Mouse (Mus musculus) hindbrain, embryonic 14.5 days (tissue): Measurements from ENCODE around the gene Gm30302. TPM values are rescaled to one million over a fixed set of nuclear protein-coding genes. Genes with fewer than 3 reads are reported as not detected.
"Not testable (repeated sequence)": the region's sequence is repeated elsewhere in the genome, so short reads cannot be mapped to it uniquely, and the experiment has no call there.

ENCODE experiments used
- ATAC-seq: fragments of 200-750 bp; cut with Nextera tagmentation; 2 replicates; pipeline ENCODE4 v1.8.0; 2017; ENCODE audit warnings: moderate number of reproducible peaks, mild to moderate bottlenecking, moderate TSS enrichment, moderate library complexity; ENCODE audit not compliant: low FRiP score
- DNase-seq: peaks from one replicate; pipeline ENCODE4 v3.0.0-alpha.2; 2015; ENCODE audit warnings: low spot score
- H3K27ac ChIP-seq: fragments of 300-500 bp; sonication (generic); 2 replicates; pipeline ENCODE4 v1.5.1; 2014; ENCODE audit warnings: mild to moderate bottlenecking, moderate library complexity
- H3K27me3 ChIP-seq: fragments of 300-500 bp; sonication (generic); 2 replicates; pipeline ENCODE4 v1.6.1; 2014; ENCODE audit warnings: mild to moderate bottlenecking, low read length, mixed read lengths; ENCODE audit not compliant: control insufficient read depth, insufficient read depth
- H3K36me3 ChIP-seq: fragments of 300-500 bp; sonication (generic); replicated peaks from 2 replicates; pipeline ENCODE4 v1.6.1; 2014; ENCODE audit not compliant: control insufficient read depth, insufficient read depth
- H3K4me1 ChIP-seq: fragments of 300-500 bp; sonication (generic); replicated peaks from 2 replicates; pipeline ENCODE4 v1.6.1; 2014; ENCODE audit warnings: antibody characterized with exemption, low read length, mixed read lengths; ENCODE audit not compliant: control insufficient read depth, insufficient read depth
- H3K4me2 ChIP-seq: fragments of 300-500 bp; sonication (generic); replicated peaks from 2 replicates; pipeline ENCODE4 v1.6.1; 2014; ENCODE audit warnings: mild to moderate bottlenecking, moderate library complexity
- H3K4me3 ChIP-seq: fragments of 300-500 bp; sonication (generic); replicated peaks from 2 replicates; pipeline ENCODE4 v1.5.1; 2014; ENCODE audit warnings: mild to moderate bottlenecking, low read length
- H3K9ac ChIP-seq: fragments of 300-500 bp; sonication (generic); 2 replicates; pipeline ENCODE4 v1.6.1; 2014
- H3K9me3 ChIP-seq: fragments of 300-500 bp; sonication (generic); 2 replicates; pipeline ENCODE4 v1.6.1; 2016; ENCODE audit warnings: low read length; ENCODE audit not compliant: control insufficient read depth
- WGBS: fragments of 180-500 bp; shearing (Covaris S2); extraction: QIAGEN DNeasy Blood & Tissue Kit; methylation state at CpG from one replicate; pipeline ENCODE4 v1.1.7; 2014; 5-methylcytosine and 5-hydroxymethylcytosine counted together
- polyA plus RNA-seq: library from polyadenylated mRNA; unstranded; fragments of >200 nt; fragmentation: Nextera tagmentation; extraction: Ambion mirVana; gene quantifications from 2 replicates; pipeline ENCODE4 v1.2.1, GENCODE M21; 2014

The Gm30302 gene
- polyA plus RNA-seq, 1 experiment from 2014 or later: 0.15 TPM

DNA sequence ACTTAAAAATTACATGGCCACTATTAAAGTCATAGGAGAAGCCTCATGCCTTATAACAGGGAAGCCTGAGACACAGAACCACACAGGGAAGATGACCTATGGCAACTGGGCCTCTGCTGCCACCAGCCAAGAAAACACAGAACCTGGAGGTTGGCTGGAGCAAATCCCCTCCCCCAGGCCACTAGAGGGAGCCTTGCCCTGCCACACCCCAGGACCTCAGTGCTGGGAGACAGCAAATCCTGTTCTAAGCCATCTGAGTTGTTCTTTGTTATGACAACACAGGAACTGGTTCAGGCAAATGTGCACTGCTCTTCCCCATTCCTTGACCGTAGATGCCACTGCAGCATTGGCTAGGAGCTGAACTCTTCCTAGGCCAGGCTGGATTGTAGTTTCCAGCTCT lies 8.3 kb upstream of the Gm30302 start:
- ATAC-seq (no peak), DNase-seq (no peak)
- Histone ChIP-seq H3K9ac (no peak overlapping the region), H3K36me3 (no peaks in the 10 kb centered on the region), H3K4me2 (no peak overlapping the region), H3K9me3 (no peaks in the 10 kb centered on the region), H3K27me3 (no peaks in the 10 kb centered on the region), H3K4me1 (no peaks in the 10 kb centered on the region), H3K27ac (no peak overlapping the region), H3K4me3 (no peak overlapping the region)
- WGBS: 91% methylated on average over 1 of the region's 1 CpGs

- 74% methylated on average over 5 of the region's 5 CpGs for WGBS
Observed at GRCm38 (mm10) chr13:49788563-49789393, 10.0 kb downstream of the Gm30302 start.

GRCm38 (mm10) chr13:49783899-49784298 lies 14.9 kb downstream of the Gm30302 start:
- Histone ChIP-seq H3K4me2 (no peak overlapping the region), H3K36me3 (no peaks in the 10 kb centered on the region), H3K27me3 (no peaks in the 10 kb centered on the region), H3K9me3 (no peaks in the 10 kb centered on the region), H3K4me1 (no peaks in the 10 kb centered on the region), H3K9ac (no peak overlapping the region), H3K27ac (no peak overlapping the region), H3K4me3 (no peak overlapping the region)
- DNase-seq (no peak), ATAC-seq (no peak)
- 82% methylated on average over 3 of the region's 3 CpGs for WGBS

More at GRCm38 (mm10) chr13:49788563-49789393, 10.0 kb downstream of the Gm30302 start:
- DNase-seq: no peak
- Histone ChIP-seq H3K36me3 (no peaks in the 10 kb centered on the region), H3K9me3 (no peaks in the 10 kb centered on the region), H3K9ac (no peak overlapping the region), H3K4me2 (no peak overlapping the region), H3K4me1 (no peaks in the 10 kb centered on the region), H3K27me3 (no peaks in the 10 kb centered on the region), H3K27ac (no peak overlapping the region), H3K4me3 (no peak overlapping the region)
- ATAC-seq: no peak

- ATAC-seq, H3K27ac ChIP-seq, DNase-seq, H3K27me3 ChIP-seq, H3K36me3 ChIP-seq, H3K9me3 ChIP-seq, H3K4me1 ChIP-seq, H3K4me3 ChIP-seq, H3K9ac ChIP-seq, H3K4me2 ChIP-seq: not testable (repeated sequence)
Observed at GRCm38 (mm10) chr13:49771536-49771935, 27.3 kb downstream of the Gm30302 start.

GRCm38 (mm10) chr13:49769111-49769510 lies 29.7 kb downstream of the Gm30302 start:
- no peak overlapping the region for H3K27ac ChIP-seq
- H3K4me1 ChIP-seq: no peaks in the 10 kb centered on the region
- 82% methylated on average over 16 of the region's 16 CpGs for WGBS
- no peak overlapping the region for H3K9ac ChIP-seq
- DNase-seq (no peak), ATAC-seq (no peak)
- no peaks in the 10 kb centered on the region for H3K9me3 ChIP-seq
- H3K4me2 ChIP-seq: no peak overlapping the region
- H3K36me3 ChIP-seq: no peaks in the 10 kb centered on the region
- no peak overlapping the region for H3K4me3 ChIP-seq
- no peaks in the 10 kb centered on the region for H3K27me3 ChIP-seq

DNA sequence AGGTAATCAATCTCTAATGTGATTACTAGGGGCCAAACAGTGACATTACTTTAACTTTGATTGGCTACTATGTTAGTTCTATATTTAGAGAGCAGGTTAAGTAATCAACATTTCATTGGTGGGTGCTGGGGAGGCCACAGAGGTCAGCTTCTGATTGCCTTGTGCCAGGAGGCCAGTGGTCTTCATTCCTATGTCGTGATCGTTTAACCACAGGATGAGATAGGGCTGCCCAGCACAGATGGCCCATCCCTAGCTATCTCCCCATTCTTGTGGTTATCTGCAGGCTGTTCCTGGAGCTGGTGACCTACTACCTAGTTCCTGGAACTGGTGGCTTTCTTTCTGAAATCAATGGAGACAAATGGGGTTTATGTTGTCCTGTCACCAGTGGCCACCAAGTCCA lies 30.8 kb downstream of the Gm30302 start:
- Histone ChIP-seq H3K4me1 (no peaks in the 10 kb centered on the region), H3K36me3 (no peaks in the 10 kb centered on the region), H3K27ac (no peak overlapping the region), H3K9me3 (no peaks in the 10 kb centered on the region), H3K4me2 (no peak overlapping the region), H3K9ac (no peak overlapping the region), H3K27me3 (no peaks in the 10 kb centered on the region), H3K4me3 (no peak overlapping the region)
- WGBS: 87% methylated on average over 2 of the region's 2 CpGs
- DNase-seq (no peak), ATAC-seq (no peak)

- Histone ChIP-seq H3K4me2 (no peak overlapping the region), H3K27me3 (no peaks in the 10 kb centered on the region), H3K9me3 (no peaks in the 10 kb centered on the region), H3K36me3 (no peaks in the 10 kb centered on the region), H3K4me3 (no peak overlapping the region), H3K27ac (no peak overlapping the region), H3K4me1 (no peaks in the 10 kb centered on the region), H3K9ac (no peak overlapping the region)
- DNase-seq (no peak), ATAC-seq (no peak; the same call in 1 of the 2 replicates)
- WGBS: 53% methylated on average over 9 of the region's 9 CpGs
Observed at GRCm38 (mm10) chr13:49766269-49766668, 32.5 kb downstream of the Gm30302 start.

- DNase-seq: no peak
- Histone ChIP-seq H3K27me3 (no peaks in the 10 kb centered on the region), H3K4me1 (no peaks in the 10 kb centered on the region), H3K36me3 (no peaks in the 10 kb centered on the region), H3K9ac (no peak overlapping the region), H3K9me3 (no peaks in the 10 kb centered on the region), H3K27ac (no peak overlapping the region), H3K4me3 (no peak overlapping the region), H3K4me2 (no peak overlapping the region)
- 70% methylated on average over 8 of the region's 8 CpGs for WGBS
- ATAC-seq: no peak
Observed at GRCm38 (mm10) chr13:49765306-49765705, 33.5 kb downstream of the Gm30302 start.

GRCm38 (mm10) chr13:49762208-49762607 lies 36.6 kb downstream of the Gm30302 start:
- Histone ChIP-seq H3K4me1 (no peaks in the 10 kb centered on the region), H3K9ac (no peak overlapping the region), H3K36me3 (no peaks in the 10 kb centered on the region), H3K4me3 (no peak overlapping the region), H3K9me3 (no peaks in the 10 kb centered on the region), H3K27ac (no peak overlapping the region), H3K27me3 (no peaks in the 10 kb centered on the region), H3K4me2 (no peak overlapping the region)
- no peak for ATAC-seq
- DNase-seq: no peak
- 90% methylated on average over 14 of the region's 14 CpGs for WGBS
